Mouse (Mus musculus): ENCODE data around the gene Grk2. TPM values are rescaled to one million over a fixed set of nuclear protein-coding genes. Genes with fewer than 3 reads are reported as not detected.
A peak's percentile ranks its signal among the peaks of the same experiment; 100 is the strongest.

The Grk2 gene
- total and polyA plus RNA-seq, 2 experiments from 2014 or later: 29.6 to 257 TPM

- peak overlapping the region; percentile 73 for H3K27ac ChIP-seq (ENCODE audit: low read depth, low read length)
- H3K4me2 ChIP-seq (ENCODE audit: low read depth, low read length, poor library complexity, severe bottlenecking): peak overlapping the region; percentile 87
- no peak for ATAC-seq (ENCODE audit: low FRiP score)
- H3K9me3 ChIP-seq (ENCODE audit: low read length): no peaks in the 10 kb centered on the region
- 2% methylated on average over 4 of the region's 4 CpGs for WGBS
- H3K4me3 ChIP-seq (ENCODE audit: low read depth, low read length): peak overlapping the region; percentile 49
- H3K36me3 ChIP-seq (ENCODE audit: insufficient read depth, low read length): peaks cover 11% of the 10 kb centered on the region
- peaks cover 17% of the 10 kb centered on the region for H3K4me1 ChIP-seq (ENCODE audit: insufficient read depth, low read length)
- TF ChIP-seq CTCF (IDR thresholded peaks at IDR 0.05): no peak
- peak; percentile 13 for DNase-seq (ENCODE audit: low spot score)
- H3K9ac ChIP-seq (replicated peaks; ENCODE audit: low read length, poor library complexity, severe bottlenecking): peak overlapping the region; percentile 63
- H3K27me3 ChIP-seq (ENCODE audit: insufficient read depth, low read length): no peaks in the 10 kb centered on the region
Observed at GRCm38 (mm10) chr19:4332653-4333052, 26.6 kb upstream of the Grk2 start.

- no peak overlapping the region for H3K4me2 ChIP-seq (ENCODE audit: low read depth, low read length, poor library complexity, severe bottlenecking)
- peaks cover 21% of the 10 kb centered on the region for H3K36me3 ChIP-seq (ENCODE audit: insufficient read depth, low read length)
- H3K9ac ChIP-seq (replicated peaks; ENCODE audit: low read length, poor library complexity, severe bottlenecking): no peak overlapping the region
- WGBS: 91% methylated on average over 3 of the region's 3 CpGs
- TF ChIP-seq CTCF (IDR thresholded peaks at IDR 0.05): no peak
- peaks cover 17% of the 10 kb centered on the region for H3K4me1 ChIP-seq (ENCODE audit: insufficient read depth, low read length)
- no peak for DNase-seq (ENCODE audit: low spot score)
- H3K9me3 ChIP-seq (ENCODE audit: low read length): no peaks in the 10 kb centered on the region
- no peak overlapping the region for H3K4me3 ChIP-seq (ENCODE audit: low read depth, low read length)
- no peaks in the 10 kb centered on the region for H3K27me3 ChIP-seq (ENCODE audit: insufficient read depth, low read length)
- H3K27ac ChIP-seq (ENCODE audit: low read depth, low read length): no peak overlapping the region
- no peak for ATAC-seq (ENCODE audit: low FRiP score)
Observed at GRCm38 (mm10) chr19:4331273-4331672, 25.3 kb upstream of the Grk2 start.

- DNase-seq (ENCODE audit: low spot score) (no peak), ATAC-seq (ENCODE audit: low FRiP score) (no peak)
- Histone ChIP-seq H3K9ac (replicated peaks; ENCODE audit: low read length, poor library complexity, severe bottlenecking) (no peak overlapping the region), H3K36me3 (ENCODE audit: insufficient read depth, low read length) (peaks cover 28% of the 10 kb centered on the region), H3K4me1 (ENCODE audit: insufficient read depth, low read length) (peaks cover 17% of the 10 kb centered on the region), H3K27me3 (ENCODE audit: insufficient read depth, low read length) (no peaks in the 10 kb centered on the region), H3K9me3 (ENCODE audit: low read length) (no peaks in the 10 kb centered on the region), H3K4me3 (ENCODE audit: low read depth, low read length) (no peak overlapping the region), H3K4me2 (ENCODE audit: low read depth, low read length, poor library complexity, severe bottlenecking) (no peak overlapping the region), H3K27ac (ENCODE audit: low read depth, low read length) (no peak overlapping the region)
- WGBS: 94% methylated on average over 2 of the region's 2 CpGs
- no peak for TF ChIP-seq CTCF (IDR thresholded peaks at IDR 0.05)
Observed at GRCm38 (mm10) chr19:4330603-4331002, 24.6 kb upstream of the Grk2 start.

DNA sequence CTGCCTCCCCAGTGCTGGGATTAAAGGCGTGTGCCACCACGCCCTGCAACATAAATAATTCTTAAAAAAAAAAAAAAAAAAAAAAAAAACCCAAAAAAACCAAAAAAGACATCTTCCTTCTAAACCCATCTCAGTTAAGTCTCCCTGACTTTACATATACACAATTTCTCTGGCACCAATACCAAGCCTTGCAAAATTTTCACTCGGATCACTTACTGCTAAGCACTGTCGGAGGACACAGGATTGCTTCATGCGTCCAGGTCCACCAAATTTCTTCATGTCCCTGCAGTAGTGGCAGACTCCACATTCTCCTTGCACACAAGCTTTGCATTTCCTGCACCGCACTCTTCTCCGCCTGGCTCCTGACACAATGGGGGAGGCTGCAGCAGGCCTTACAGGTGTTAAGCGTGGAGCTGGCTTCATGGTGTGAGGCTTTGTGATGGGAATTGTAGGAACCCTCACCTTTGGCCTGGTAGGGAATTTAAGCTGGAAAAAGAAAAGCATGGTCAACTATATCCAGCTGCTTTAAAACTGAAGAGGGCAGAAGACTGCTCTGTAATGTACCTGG, 22.8 kb upstream of the Grk2 start:
- no peak for TF ChIP-seq CTCF (IDR thresholded peaks at IDR 0.05)
- Histone ChIP-seq H3K4me1 (ENCODE audit: insufficient read depth, low read length) (peaks cover 11% of the 10 kb centered on the region), H3K9ac (replicated peaks; ENCODE audit: low read length, poor library complexity, severe bottlenecking) (no peak overlapping the region), H3K27me3 (ENCODE audit: insufficient read depth, low read length) (no peaks in the 10 kb centered on the region), H3K27ac (ENCODE audit: low read depth, low read length) (no peak overlapping the region), H3K9me3 (ENCODE audit: low read length) (no peaks in the 10 kb centered on the region), H3K4me2 (ENCODE audit: low read depth, low read length, poor library complexity, severe bottlenecking) (no peak overlapping the region), H3K4me3 (ENCODE audit: low read depth, low read length) (no peak overlapping the region), H3K36me3 (ENCODE audit: insufficient read depth, low read length) (peaks cover 39% of the 10 kb centered on the region)
- DNase-seq (ENCODE audit: low spot score): no peak
- ATAC-seq (ENCODE audit: low FRiP score): no peak
- WGBS: 95% methylated on average over 8 of the region's 8 CpGs

- WGBS: 73% methylated on average over 1 of the region's 1 CpGs
- H3K4me1 ChIP-seq (ENCODE audit: insufficient read depth, low read length): peaks cover 2% of the 10 kb centered on the region; the same call in 1 of the 2 replicates
- no peaks in the 10 kb centered on the region for H3K9me3 ChIP-seq (ENCODE audit: low read length)
- ATAC-seq (ENCODE audit: low FRiP score): no peak
- peak; percentile 21 for DNase-seq (ENCODE audit: low spot score)
- H3K36me3 ChIP-seq (ENCODE audit: insufficient read depth, low read length): peaks cover 50% of the 10 kb centered on the region
- H3K27ac ChIP-seq (ENCODE audit: low read depth, low read length): no peak overlapping the region
- no peak for TF ChIP-seq CTCF (IDR thresholded peaks at IDR 0.05)
- H3K4me3 ChIP-seq (ENCODE audit: low read depth, low read length): no peak overlapping the region
- H3K4me2 ChIP-seq (ENCODE audit: low read depth, low read length, poor library complexity, severe bottlenecking): no peak overlapping the region
- H3K9ac ChIP-seq (replicated peaks; ENCODE audit: low read length, poor library complexity, severe bottlenecking): no peak overlapping the region
- H3K27me3 ChIP-seq (ENCODE audit: insufficient read depth, low read length): no peaks in the 10 kb centered on the region
Observed at GRCm38 (mm10) chr19:4326881-4327280, 20.9 kb upstream of the Grk2 start.

DNA sequence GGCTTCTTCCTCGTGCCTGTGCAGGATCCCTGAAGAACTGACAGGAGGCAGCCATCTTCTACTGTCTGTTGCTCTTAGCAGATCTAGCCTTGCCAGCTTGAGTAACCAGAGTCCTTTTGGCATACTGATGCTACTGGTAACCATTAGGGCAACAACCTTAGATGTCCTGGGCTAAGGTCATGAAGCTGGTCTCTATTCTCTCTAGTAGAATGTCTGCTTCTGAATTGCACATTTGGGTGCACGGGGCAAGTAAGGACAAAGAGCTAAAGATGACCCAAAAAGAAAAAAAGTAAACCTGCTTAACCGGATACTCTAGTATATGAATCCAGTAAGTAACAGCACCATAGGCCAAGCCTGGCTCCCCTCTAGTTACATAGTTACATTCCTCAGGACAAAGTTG, 20.1 kb upstream of the Grk2 start:
- TF ChIP-seq CTCF (IDR thresholded peaks at IDR 0.05): no peak
- Histone ChIP-seq H3K9ac (replicated peaks; ENCODE audit: low read length, poor library complexity, severe bottlenecking) (no peak overlapping the region), H3K4me2 (ENCODE audit: low read depth, low read length, poor library complexity, severe bottlenecking) (no peak overlapping the region), H3K36me3 (ENCODE audit: insufficient read depth, low read length) (peaks cover 52% of the 10 kb centered on the region), H3K27ac (ENCODE audit: low read depth, low read length) (no peak overlapping the region), H3K4me3 (ENCODE audit: low read depth, low read length) (no peak overlapping the region), H3K9me3 (ENCODE audit: low read length) (no peaks in the 10 kb centered on the region), H3K27me3 (ENCODE audit: insufficient read depth, low read length) (no peaks in the 10 kb centered on the region), H3K4me1 (ENCODE audit: insufficient read depth, low read length) (no peaks in the 10 kb centered on the region)
- WGBS: 97% methylated on average over 3 of the region's 3 CpGs
- no peak for ATAC-seq (ENCODE audit: low FRiP score)
- DNase-seq (ENCODE audit: low spot score): no peak
